Mouse (Mus musculus) telencephalon, adult 2 months (tissue): ENCODE measurements around the gene Tstd2.

Experiments used
- DNase-seq: peaks from one replicate; pipeline ENCODE4 v3.0.0-alpha.2; 2011; ENCODE audit warnings: low read depth, low spot score

The Tstd2 gene

GRCm38 (mm10) chr4:46119514-46120094, 18.9 kb downstream of the Tstd2 start:
- no peak for DNase-seq

DNA sequence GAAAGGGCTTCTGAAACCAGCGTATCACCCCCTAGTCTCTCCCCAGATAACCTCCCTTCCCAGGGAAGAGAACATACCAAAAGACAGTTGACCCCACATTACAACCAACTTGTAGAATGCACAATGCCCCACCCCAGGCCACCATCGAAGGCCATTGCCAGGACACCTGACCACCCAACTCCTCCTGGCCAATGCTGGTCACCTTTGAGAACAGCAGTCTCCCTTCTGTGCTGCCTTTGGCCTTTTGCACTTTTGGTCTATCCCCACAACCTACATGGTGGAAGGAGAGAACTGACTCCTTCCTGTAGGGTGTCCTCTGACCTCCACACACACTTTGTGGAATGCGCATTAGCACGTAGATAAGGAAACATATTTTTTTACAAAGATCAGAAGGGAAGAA, 21.0 kb downstream of the Tstd2 start:
- no peak for DNase-seq

GRCm38 (mm10) chr4:46116544-46117175, 21.8 kb downstream of the Tstd2 start:
- DNase-seq: no peak

DNA sequence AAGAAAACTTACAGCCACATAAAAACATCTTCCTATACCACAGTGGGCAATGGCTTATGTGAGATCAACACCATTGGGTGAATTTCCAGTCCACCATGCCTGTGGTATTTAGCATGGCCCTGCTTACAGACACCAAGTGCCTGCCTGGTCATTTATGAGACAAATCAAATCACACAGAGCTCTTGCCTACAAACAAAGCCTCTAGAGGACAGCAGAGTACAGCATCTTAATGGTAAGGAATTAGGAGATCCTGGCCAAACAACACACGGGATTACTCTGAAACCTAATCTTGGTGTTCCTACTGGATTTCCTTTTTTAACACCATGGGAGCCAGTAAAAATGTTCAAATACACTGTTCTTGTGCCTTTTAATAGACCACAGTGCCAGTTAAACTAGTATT, 23.2 kb downstream of the Tstd2 start:
- no peak for DNase-seq

DNA sequence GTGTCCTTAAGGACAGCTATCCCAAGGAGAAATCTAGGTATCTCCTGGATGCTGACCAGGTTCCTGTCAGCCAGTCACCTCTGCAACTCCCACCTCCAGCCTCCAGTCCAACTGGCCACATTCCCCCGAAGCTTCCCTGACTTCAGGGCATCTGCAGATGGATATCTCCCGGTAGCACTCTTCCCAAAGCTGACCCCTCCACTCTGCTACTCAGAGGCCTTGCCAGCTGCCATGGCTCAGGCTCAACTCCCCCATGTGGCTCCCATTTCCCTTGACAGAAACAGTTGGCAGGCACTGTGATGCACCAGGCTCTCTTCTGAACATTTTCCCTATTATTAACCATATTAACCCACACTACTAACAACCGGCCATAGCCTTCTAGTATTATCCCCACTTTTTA, 27.1 kb downstream of the Tstd2 start:
- DNase-seq: no peak

DNA sequence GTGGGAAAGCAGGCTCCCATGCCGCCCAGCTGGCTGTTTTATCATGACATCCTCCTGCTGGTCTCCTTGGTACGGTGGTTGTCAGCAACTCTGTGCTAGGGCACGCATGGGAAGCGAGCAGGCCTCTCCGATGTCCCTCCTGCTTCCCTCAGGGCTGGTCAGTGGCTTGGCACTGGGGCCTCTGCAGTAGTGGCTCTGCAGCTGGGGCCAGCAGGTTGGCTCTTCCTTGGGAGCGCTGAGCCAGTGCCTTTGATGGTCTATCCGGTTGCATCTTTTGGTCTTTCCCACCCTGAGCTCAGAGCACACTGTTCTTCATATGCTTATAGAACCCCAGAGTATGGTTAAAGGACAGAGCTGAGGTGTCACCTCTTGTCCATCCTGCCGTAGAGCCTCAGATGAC, 28.4 kb downstream of the Tstd2 start:
- DNase-seq: no peak

GRCm38 (mm10) chr4:46102078-46102769, 36.3 kb downstream of the Tstd2 start:
- DNase-seq: no peak

DNA sequence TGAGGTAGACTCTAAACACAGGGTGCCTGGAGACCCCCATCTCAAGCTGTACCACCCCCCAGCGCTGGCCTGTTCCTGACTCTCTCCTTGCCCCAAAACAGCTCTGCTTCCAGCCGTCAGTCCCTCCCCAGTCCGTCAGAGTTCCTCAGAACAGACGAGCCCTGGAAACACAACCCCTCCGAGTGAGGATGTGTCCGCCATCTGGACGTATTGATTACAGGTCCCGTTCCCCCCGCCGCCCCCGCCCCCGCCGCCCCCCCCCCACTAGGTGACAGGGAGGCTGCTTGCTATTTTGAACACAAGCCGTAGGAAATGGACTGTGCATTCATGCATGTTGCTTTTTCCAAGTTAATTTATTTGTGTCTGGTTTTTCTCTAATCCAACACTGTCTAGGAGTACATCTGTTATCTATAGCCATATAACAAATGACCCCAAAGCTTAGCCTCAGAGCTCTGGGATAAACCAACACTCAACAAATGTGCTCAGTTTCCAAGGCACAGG, 37.2 kb downstream of the Tstd2 start:
- no peak for DNase-seq

DNA sequence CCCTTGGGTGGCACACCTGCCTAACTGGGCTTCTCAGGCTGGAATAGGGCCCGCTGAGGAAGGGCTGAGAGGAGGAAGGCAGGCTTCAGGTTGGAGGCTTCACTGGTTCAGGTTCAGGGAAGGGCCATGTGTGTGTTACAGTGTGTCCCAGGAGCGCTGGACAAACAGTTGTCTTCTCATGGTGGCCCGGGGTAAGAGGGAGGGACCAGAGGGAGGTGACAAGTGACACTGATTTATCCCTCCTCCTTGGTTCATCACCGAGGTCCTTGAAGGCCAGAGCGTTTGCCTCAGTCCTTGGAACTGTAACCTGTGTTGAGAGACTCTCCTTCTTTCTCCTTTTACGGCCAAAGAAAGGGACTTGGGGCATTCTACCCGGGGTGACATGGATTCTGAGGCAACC, 38.0 kb downstream of the Tstd2 start:
- DNase-seq: no peak

- no peak for DNase-seq
Observed at GRCm38 (mm10) chr4:46099132-46099531, 39.4 kb downstream of the Tstd2 start.

DNA sequence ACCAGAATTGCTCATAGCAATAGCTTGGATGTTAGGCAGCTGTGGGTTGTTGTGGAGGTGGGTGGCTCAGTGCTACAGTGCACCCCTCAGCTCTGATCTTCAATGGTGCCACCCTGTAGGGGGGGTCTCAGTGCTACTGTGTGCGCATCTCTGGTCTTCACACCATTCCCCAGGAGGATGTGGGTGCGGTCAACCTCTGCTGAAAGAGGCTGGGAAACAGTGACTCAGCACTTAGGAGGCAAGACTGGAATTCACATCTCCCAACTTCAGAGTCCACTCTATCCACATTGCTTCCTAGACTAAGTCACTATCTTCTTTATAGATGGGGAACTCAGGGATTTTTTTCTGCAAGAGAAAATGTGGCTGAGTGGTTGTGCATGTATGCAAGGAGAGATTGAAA, 40.9 kb downstream of the Tstd2 start:
- DNase-seq: no peak

DNA sequence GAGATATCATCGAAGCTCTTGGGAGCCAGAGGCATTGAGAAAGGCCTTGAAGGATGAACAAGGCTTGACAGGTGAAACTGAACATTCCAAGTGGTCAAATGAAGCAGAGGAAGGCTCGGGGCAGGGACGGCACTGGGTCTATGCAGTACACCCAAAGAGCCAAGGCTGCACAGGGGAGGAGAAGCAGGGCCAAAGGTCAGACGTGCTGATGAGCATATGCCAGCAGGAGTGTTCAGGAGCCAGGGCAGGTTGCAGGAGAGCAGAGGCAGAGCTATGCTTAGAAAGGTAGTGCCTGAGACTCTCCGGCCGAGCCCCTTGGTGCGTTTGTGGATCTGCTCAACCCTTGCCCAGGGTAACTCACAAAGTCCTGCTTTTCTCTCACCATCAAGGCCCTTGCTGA, 41.9 kb downstream of the Tstd2 start:
- no peak for DNase-seq

DNA sequence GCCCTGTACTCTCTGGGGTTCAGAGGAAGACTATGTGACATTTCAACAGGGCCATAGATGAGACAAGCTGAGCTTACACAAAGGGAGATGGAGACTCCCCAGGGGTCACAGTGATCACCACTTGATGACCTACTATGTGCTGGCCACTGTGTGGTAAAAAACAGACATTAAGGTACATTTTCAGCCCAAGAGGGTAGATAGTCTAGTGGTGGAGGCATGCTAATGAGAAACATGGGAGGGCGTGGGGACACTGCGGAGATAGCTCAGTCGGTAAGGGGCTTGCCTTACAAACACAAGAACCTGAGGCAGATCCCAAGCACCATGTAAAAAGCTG, 42.7 kb downstream of the Tstd2 start:
- DNase-seq: no peak

DNA sequence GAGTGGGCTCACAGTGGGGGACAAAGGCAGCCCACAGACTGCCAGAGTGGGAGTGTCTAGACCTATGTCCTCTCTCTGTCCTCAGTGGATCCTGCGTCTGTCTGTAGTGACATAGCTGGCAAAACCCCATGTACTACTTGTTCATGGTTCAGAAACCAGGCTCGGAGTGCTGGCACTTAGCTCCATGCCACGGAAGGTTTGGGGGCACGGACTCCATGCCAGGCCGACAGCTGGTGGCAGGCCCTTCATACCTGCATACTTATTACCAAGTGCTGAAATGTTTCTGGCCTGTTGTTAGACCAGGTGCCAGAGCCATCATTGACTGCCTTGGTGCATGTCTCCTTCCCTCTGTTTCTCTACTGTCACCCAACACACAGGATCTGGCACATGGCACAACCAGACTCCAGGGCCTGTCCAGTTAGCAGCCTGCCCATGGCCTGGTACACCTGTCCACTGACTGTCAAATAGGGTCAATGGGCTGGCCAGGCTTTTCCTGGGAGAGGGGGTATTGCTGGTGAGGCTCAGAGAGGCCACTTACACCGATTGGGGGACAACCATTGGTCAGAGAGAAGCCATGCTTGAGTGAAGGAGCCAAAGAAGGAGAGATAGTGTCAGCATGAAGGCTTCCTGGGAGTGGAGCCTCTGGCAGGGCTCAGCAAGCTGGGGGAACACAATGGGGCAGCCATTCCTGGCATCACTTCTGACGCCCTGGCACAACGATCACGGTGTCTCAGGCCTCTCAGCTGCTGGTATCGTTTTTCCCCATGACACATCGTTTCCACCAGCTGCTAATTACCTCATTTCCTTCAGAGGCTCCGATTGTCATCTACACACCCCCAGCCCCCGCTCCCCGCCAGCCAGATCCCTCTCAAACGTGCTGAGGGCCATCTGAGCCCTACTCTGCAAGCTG, 43.3 kb downstream of the Tstd2 start:
- peak; percentile 81 for DNase-seq

DNA sequence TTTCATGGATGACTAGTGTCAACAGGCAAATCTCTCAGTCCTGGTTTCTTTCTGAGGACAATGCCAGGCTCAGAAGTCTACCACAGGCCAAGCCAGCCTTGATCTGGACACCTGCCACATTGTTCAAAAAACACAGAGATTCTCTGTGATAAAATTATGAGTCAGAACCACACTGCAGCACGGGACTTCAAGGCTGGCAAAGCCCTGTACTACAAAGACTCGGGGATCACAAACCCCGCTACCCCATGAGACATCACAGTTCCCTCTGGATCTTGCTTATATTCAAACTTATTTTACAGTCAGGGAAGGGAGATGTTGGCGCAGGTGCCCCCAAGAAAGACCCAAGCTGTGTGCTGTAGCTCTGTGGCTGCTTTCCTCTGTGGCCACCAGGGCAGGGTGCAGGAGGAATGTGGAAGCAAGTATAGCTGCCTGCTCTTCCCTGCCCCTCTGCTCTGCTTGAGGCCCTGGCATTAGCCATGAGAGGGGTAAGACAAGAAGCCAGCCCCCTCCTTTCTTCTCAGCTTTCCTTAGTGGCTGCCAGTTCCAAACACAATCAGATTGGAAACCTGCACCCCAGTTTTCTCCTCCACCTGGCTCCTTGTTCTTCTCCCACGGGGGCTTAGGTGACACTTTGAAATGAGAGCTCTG, 45.9 kb downstream of the Tstd2 start:
- peak; percentile 79 for DNase-seq

DNA sequence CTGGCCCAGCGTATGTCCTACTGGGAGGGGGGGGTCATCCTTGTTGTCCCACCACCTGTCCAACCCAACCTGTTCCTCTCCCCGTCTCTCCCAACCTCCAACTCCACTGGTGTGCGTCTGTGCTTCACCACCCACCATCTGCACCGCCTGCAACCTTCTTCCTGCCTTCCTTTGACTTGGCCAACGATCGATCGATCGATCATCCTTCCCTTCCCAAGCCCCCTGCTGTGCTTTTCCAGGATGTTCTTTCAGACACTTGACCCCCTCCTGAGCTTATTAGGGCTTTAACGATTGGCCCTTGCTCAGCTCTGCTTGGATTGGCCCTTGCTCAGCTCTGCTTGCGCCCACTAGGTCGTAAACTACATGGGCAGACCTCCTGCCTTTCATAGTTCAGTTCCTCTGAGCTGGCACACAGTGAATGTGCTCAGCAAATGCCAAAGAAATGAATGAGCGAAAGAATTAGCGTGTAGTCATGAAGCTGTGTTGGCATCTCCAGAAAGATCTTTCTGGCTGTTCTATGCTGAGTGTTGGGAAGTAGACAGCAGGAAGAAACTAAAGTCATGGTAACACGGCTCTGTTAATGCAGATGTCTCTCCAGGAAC, 48.9 kb downstream of the Tstd2 start:
- DNase-seq: no peak

GRCm38 (mm10) chr4:46087852-46088251, 50.6 kb downstream of the Tstd2 start:
- DNase-seq: peak; percentile 89

GRCm38 (mm10) chr4:46087427-46087771, 51.1 kb downstream of the Tstd2 start:
- DNase-seq: peak; percentile 89

GRCm38 (mm10) chr4:46086718-46087426, 51.6 kb downstream of the Tstd2 start:
- peak; percentile 84 for DNase-seq

GRCm38 (mm10) chr4:46085223-46085811, 53.2 kb downstream of the Tstd2 start:
- no peak for DNase-seq
